Mouse (Mus musculus): ENCODE measurements around the gene Cdh13. TPM values are rescaled to one million over a fixed set of nuclear protein-coding genes. Genes with fewer than 3 reads are reported as not detected.
A peak's percentile ranks its signal among the peaks of the same experiment; 100 is the strongest.

Gene Cdh13
- polyA plus RNA-seq, 1 experiment from 2014 or later = 15.7 TPM

DNA sequence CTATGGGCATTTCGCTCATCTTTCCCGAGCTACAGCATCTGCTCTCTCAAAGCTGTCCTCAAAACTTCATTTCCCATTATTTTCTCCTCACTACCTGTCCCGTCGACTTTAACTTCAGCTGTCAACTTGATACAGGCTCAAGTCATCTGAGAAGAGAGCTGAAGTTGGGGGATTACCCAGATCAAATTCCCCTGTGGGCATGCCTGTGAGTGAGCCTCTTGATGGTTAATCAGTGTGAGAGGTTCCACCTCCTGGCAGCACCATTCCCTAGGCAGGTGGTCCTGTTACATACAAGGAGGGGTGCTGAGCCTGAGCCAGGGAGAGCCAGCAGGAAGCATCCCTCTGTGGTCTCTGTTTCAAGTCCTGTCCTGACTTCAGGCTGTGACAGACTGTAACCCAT is 519.6 kb downstream of the Cdh13 start:
- Histone ChIP-seq H3K36me3 (no peaks in the 10 kb centered on the region), H3K27me3 (no peaks in the 10 kb centered on the region), H3K4me1 (no peaks in the 10 kb centered on the region), H3K9ac (no peak overlapping the region), H3K27ac (no peak overlapping the region), H3K4me2 (replicated peaks) (no peak overlapping the region), H3K4me3 (no peak overlapping the region), H3K9me3 (peaks cover 11% of the 10 kb centered on the region; the same call in 1 of the 2 replicates)
- 79% methylated on average over 4 of the region's 4 CpGs for WGBS
- no peak for ATAC-seq (ENCODE audit: low FRiP score, low read depth)

GRCm38 (mm10) chr8:118809660-118810059 is 526.1 kb downstream of the Cdh13 start:
- no peak for ATAC-seq (ENCODE audit: low FRiP score, low read depth)
- H3K4me3 ChIP-seq = no peak overlapping the region
- H3K9me3 ChIP-seq = no peaks in the 10 kb centered on the region

DNA sequence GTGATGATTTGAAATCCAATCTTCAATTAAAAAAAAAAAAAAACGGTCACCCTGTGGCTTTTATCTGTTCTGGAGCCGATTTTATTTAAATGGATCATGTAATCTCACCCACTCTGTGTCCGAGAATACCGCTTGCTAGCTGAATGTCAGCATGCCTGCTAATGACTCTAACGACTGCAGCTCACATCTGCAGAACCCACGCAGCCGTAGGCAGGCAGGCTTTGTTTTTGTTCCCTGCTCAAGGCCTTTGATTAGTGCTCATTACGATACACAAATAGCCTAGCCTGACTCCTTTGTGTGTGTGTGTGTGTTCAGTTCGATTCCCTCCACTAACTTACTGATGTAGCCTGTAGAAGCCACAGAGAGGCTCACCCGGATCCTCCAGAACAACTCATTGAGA is 531.5 kb downstream of the Cdh13 start:
- Histone ChIP-seq H3K27ac (no peak overlapping the region), H3K36me3 (no peaks in the 10 kb centered on the region), H3K4me2 (replicated peaks) (no peak overlapping the region), H3K9ac (no peak overlapping the region), H3K27me3 (no peaks in the 10 kb centered on the region), H3K4me1 (no peaks in the 10 kb centered on the region), H3K4me3 (no peak overlapping the region), H3K9me3 (no peaks in the 10 kb centered on the region)
- 41% methylated on average over 10 of the region's 10 CpGs for WGBS
- no peak for ATAC-seq (ENCODE audit: low FRiP score, low read depth)

More at GRCm38 (mm10) chr8:118809660-118810059, 526.1 kb downstream of the Cdh13 start:
- no peak overlapping the region for H3K9ac ChIP-seq
- H3K36me3 ChIP-seq = no peaks in the 10 kb centered on the region
- no peak overlapping the region for H3K27ac ChIP-seq
- no peaks in the 10 kb centered on the region for H3K27me3 ChIP-seq
- H3K4me1 ChIP-seq = no peaks in the 10 kb centered on the region
- WGBS = 79% methylated on average over 6 of the region's 6 CpGs
- H3K4me2 ChIP-seq (replicated peaks) = no peak overlapping the region

- H3K27ac ChIP-seq = no peak overlapping the region
- WGBS = 55% methylated on average over 4 of the region's 4 CpGs
- H3K4me1 ChIP-seq = 0 out of 2 replicates have a peak, but pooled peaks cover 5% of the 10 kb centered on the region
- no peaks in the 10 kb centered on the region for H3K36me3 ChIP-seq
- no peak overlapping the region for H3K9ac ChIP-seq
- H3K27me3 ChIP-seq = no peaks in the 10 kb centered on the region
- H3K4me2 ChIP-seq (replicated peaks) = no peak overlapping the region
- no peak overlapping the region for H3K4me3 ChIP-seq
- ATAC-seq (ENCODE audit: low FRiP score, low read depth) = no peak
- H3K9me3 ChIP-seq = no peaks in the 10 kb centered on the region
These were observed 543.2 kb downstream of the Cdh13 start for GRCm38 (mm10) chr8:118826761-118827160.

- Histone ChIP-seq H3K36me3 (no peaks in the 10 kb centered on the region), H3K4me3 (no peak overlapping the region), H3K27me3 (no peaks in the 10 kb centered on the region), H3K9me3 (no peaks in the 10 kb centered on the region), H3K4me2 (replicated peaks) (no peak overlapping the region), H3K4me1 (0 out of 2 replicates have a peak, but pooled peaks cover 5% of the 10 kb centered on the region), H3K27ac (no peak overlapping the region), H3K9ac (no peak overlapping the region)
- 86% methylated on average over 6 of the region's 6 CpGs for WGBS
- ATAC-seq (ENCODE audit: low FRiP score, low read depth) = no peak
These were observed 544.2 kb downstream of the Cdh13 start for GRCm38 (mm10) chr8:118827726-118828125.

- 45% methylated on average over 5 of the region's 5 CpGs for WGBS
- H3K4me3 ChIP-seq = no peak overlapping the region
- H3K9me3 ChIP-seq = no peaks in the 10 kb centered on the region
- no peak overlapping the region for H3K27ac ChIP-seq
- 0 out of 2 replicates have a peak, but pooled peaks cover 5% of the 10 kb centered on the region for H3K4me1 ChIP-seq
- no peaks in the 10 kb centered on the region for H3K36me3 ChIP-seq
- H3K9ac ChIP-seq = no peak overlapping the region
- no peak overlapping the region for H3K4me2 ChIP-seq (replicated peaks)
- H3K27me3 ChIP-seq = no peaks in the 10 kb centered on the region
- ATAC-seq (ENCODE audit: low FRiP score, low read depth) = no peak
These were observed 546.8 kb downstream of the Cdh13 start for GRCm38 (mm10) chr8:118830291-118830690.

- Histone ChIP-seq H3K4me3 (no peak overlapping the region), H3K4me1 (0 out of 2 replicates have a peak, but pooled peaks cover 5% of the 10 kb centered on the region), H3K27ac (no peak overlapping the region), H3K9ac (no peak overlapping the region), H3K4me2 (replicated peaks) (no peak overlapping the region), H3K9me3 (no peaks in the 10 kb centered on the region), H3K27me3 (no peaks in the 10 kb centered on the region), H3K36me3 (no peaks in the 10 kb centered on the region)
- WGBS = 79% methylated on average over 10 of the region's 10 CpGs
- no peak for ATAC-seq (ENCODE audit: low FRiP score, low read depth)
These were observed 547.5 kb downstream of the Cdh13 start for GRCm38 (mm10) chr8:118831026-118831425.

- Histone ChIP-seq H3K27me3 (no peaks in the 10 kb centered on the region), H3K4me3 (no peak overlapping the region), H3K9ac (no peak overlapping the region), H3K9me3 (no peaks in the 10 kb centered on the region), H3K36me3 (no peaks in the 10 kb centered on the region), H3K27ac (no peak overlapping the region), H3K4me2 (replicated peaks) (no peak overlapping the region), H3K4me1 (no peaks in the 10 kb centered on the region)
- WGBS = 91% methylated on average over 2 of the region's 2 CpGs
- ATAC-seq (ENCODE audit: low FRiP score, low read depth) = no peak
These were observed 555.3 kb downstream of the Cdh13 start for GRCm38 (mm10) chr8:118838801-118839200.

DNA sequence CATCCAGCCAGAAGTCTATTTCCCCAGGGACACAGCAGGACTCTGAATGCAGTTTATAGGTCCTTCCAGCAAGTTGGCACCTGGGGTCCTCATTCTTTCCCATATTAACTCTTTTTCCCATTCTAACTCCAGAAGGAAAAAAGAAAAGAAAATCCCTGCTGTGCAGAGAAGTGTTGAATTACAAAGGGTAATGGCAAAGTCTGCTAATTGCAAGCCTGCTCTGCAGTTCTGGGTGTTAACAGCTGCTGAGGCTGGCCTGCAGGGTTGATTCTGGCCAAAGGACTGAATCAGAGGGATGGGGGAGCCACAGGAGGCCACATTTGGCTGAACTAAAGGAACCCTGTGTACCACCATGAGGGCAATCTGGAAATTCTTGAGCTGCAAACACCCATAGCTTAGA is 562.2 kb downstream of the Cdh13 start:
- no peak overlapping the region for H3K27ac ChIP-seq
- no peaks in the 10 kb centered on the region for H3K27me3 ChIP-seq
- ATAC-seq (ENCODE audit: low FRiP score, low read depth) = peak; percentile 38; the same call in 1 of the 2 replicates

GRCm38 (mm10) chr8:118848021-118848420 is 564.5 kb downstream of the Cdh13 start:
- WGBS = 53% methylated on average over 5 of the region's 5 CpGs
- H3K4me2 ChIP-seq (replicated peaks) = no peak overlapping the region
- ATAC-seq (ENCODE audit: low FRiP score, low read depth) = no peak
- H3K4me3 ChIP-seq = no peak overlapping the region
- H3K9me3 ChIP-seq = no peaks in the 10 kb centered on the region
- no peaks in the 10 kb centered on the region for H3K36me3 ChIP-seq
- H3K9ac ChIP-seq = no peak overlapping the region
- peaks cover 13% of the 10 kb centered on the region for H3K4me1 ChIP-seq
- H3K27me3 ChIP-seq = no peaks in the 10 kb centered on the region
- no peak overlapping the region for H3K27ac ChIP-seq

More for the DNA sequence above, 562.2 kb downstream of the Cdh13 start:
- Histone ChIP-seq H3K4me3 (no peak overlapping the region), H3K4me2 (replicated peaks) (no peak overlapping the region), H3K4me1 (peaks cover 13% of the 10 kb centered on the region), H3K9me3 (no peaks in the 10 kb centered on the region), H3K36me3 (no peaks in the 10 kb centered on the region), H3K9ac (no peak overlapping the region)

DNA sequence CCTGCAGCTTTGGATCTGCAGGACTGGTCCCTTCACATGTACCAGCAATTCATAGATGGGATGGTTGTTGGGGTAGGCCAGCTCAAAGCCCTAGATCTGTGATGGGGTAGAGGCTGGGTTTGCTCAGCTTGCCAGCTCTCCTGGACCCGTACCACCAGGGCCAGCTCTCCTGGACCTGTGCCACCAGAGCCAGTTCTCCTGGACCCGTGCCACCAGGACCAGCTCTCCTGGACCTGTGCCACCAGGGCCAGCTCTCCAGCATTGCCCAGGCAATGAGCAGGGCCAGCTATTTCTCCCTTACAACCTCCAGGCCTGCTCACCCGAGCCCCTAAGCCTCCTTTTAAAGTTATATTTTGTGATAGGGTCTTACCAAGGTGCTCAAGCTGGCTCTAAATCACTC is 566.0 kb downstream of the Cdh13 start:
- ATAC-seq (ENCODE audit: low FRiP score, low read depth) = no peak
- WGBS = 72% methylated on average over 3 of the region's 3 CpGs
- Histone ChIP-seq H3K9ac (no peak overlapping the region), H3K36me3 (no peaks in the 10 kb centered on the region), H3K27me3 (0 out of 2 replicates have a peak, but pooled peaks cover 3% of the 10 kb centered on the region), H3K27ac (no peak overlapping the region), H3K4me3 (no peak overlapping the region), H3K4me2 (replicated peaks) (no peak overlapping the region), H3K4me1 (peaks cover 19% of the 10 kb centered on the region), H3K9me3 (no peaks in the 10 kb centered on the region)

GRCm38 (mm10) chr8:118850381-118850780 is 566.8 kb downstream of the Cdh13 start:
- 17% methylated on average over 6 of the region's 6 CpGs for WGBS
- Histone ChIP-seq H3K4me2 (replicated peaks) (no peak overlapping the region), H3K27me3 (0 out of 2 replicates have a peak, but pooled peaks cover 3% of the 10 kb centered on the region), H3K36me3 (no peaks in the 10 kb centered on the region), H3K9me3 (no peaks in the 10 kb centered on the region), H3K4me3 (no peak overlapping the region), H3K4me1 (peaks cover 19% of the 10 kb centered on the region), H3K9ac (no peak overlapping the region), H3K27ac (no peak overlapping the region)
- ATAC-seq (ENCODE audit: low FRiP score, low read depth) = no peak

GRCm38 (mm10) chr8:118851361-118851760 is 567.8 kb downstream of the Cdh13 start:
- no peaks in the 10 kb centered on the region for H3K36me3 ChIP-seq
- no peak for ATAC-seq (ENCODE audit: low FRiP score, low read depth)
- H3K4me2 ChIP-seq (replicated peaks) = no peak overlapping the region
- no peaks in the 10 kb centered on the region for H3K9me3 ChIP-seq
- H3K4me1 ChIP-seq = peaks cover 9% of the 10 kb centered on the region
- 0 out of 2 replicates have a peak, but pooled peaks cover 3% of the 10 kb centered on the region for H3K27me3 ChIP-seq
- WGBS = 91% methylated on average over 10 of the region's 10 CpGs
- no peak overlapping the region for H3K4me3 ChIP-seq
- H3K27ac ChIP-seq = no peak overlapping the region
- no peak overlapping the region for H3K9ac ChIP-seq
